Mouse (Mus musculus): ENCODE measurements at regions not wholly inside any gene's neighbourhood (a gene's known extent, or its start where the extent isn't known, plus 50 kb on each side); places are given as distances from the start of the nearest gene placed in this dataset.
"Not testable (repeated sequence)": the region's sequence is repeated elsewhere in the genome, so short reads cannot be mapped to it uniquely, and the experiment has no call there.

DNA sequence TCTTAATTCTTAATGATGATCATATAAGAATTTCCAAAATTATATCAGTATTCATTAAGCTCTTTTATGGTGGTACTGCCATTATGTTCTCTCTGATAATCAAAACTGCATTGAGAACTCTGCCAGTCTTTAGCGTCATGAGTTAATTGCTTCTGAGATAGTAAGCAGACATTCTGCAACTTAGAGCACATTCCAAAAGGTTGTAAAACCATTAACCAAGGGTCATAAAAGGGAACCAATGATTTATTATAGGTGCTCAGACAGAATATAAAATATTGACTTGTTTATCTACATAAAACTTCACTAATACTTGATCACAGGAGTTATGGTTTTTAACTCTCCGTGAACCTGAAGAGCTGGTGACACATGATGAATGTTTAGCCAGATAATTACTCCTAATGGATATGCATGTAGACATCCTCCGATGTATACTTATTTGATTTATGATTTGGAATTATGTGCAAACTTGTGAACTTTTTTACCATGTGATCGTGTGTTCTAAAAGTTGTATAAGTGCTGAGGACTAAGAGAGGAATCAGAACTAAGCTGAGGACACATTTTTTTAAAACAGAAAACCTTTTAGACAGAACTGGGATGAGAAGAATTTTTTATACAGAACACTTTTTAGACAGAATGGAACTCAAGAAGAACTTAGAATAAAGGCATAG is 1345.4 kb downstream of the Zfp704 start:
- no peaks in the 10 kb centered on the region for H3K9me3 ChIP-seq (ENCODE audit: low read length)
- TF ChIP-seq CTCF (IDR thresholded peaks at IDR 0.05) = no peak
- H3K4me1 ChIP-seq (ENCODE audit: insufficient read depth, low read length) = no peaks in the 10 kb centered on the region
- no peak for ATAC-seq (ENCODE audit: low FRiP score)
- H3K27ac ChIP-seq (ENCODE audit: low read depth, low read length) = no peak overlapping the region
- no peak overlapping the region for H3K9ac ChIP-seq (replicated peaks; ENCODE audit: low read length, poor library complexity, severe bottlenecking)
- no peak overlapping the region for H3K4me2 ChIP-seq (ENCODE audit: low read depth, low read length, poor library complexity, severe bottlenecking)
- no peak for DNase-seq (ENCODE audit: low spot score)
- no peaks in the 10 kb centered on the region for H3K36me3 ChIP-seq (ENCODE audit: insufficient read depth, low read length)
- no peaks in the 10 kb centered on the region for H3K27me3 ChIP-seq (ENCODE audit: insufficient read depth, low read length)
- WGBS = 92% methylated on average over 4 of the region's 4 CpGs
- H3K4me3 ChIP-seq (ENCODE audit: low read depth, low read length) = no peak overlapping the region

DNA sequence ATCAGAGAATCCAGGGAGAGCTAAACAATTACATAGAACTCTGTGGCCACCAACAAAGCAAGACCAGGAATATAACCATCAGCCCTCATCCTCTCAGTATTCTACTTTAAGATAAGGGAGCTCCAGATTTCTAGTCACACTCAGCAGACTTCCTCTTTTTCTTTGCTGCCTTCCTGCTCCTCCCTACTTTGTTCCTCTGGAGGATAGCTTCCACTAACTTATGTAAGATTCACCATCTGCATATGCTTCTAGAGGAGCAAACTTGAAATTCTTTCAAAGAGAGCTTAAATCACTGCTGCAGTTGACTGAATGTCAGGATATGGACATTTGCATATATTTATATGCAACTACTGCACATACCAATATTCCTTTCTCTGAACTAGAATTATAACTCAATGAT is 1352.6 kb downstream of the Zfp704 start:
- no peaks in the 10 kb centered on the region for H3K36me3 ChIP-seq (ENCODE audit: insufficient read depth, low read length)
- no peak overlapping the region for H3K4me2 ChIP-seq (ENCODE audit: low read depth, low read length, poor library complexity, severe bottlenecking)
- no peak for ATAC-seq (ENCODE audit: low FRiP score)

DNA sequence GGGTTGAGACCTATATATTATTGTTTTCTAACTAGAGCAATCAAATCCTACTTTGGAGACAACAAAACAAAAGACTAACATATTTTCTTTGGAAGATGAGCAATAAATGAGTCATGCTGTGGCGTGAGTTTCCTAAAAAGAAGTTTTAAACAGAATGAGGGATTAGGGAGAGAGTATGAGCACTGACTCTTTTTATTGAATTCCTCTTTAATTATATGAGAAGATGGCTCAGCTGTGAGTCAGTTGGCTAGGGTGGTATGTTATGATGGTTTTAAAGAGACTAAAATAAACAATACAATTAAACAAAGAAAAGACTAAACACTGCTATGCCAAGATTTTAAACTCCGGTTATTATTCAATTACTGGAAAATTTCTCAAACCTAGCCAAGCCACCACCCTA is 1357.6 kb downstream of the Zfp704 start:
- no peaks in the 10 kb centered on the region for H3K36me3 ChIP-seq (ENCODE audit: insufficient read depth, low read length)
- H3K9me3 ChIP-seq (ENCODE audit: low read length) = no peaks in the 10 kb centered on the region
- no peak overlapping the region for H3K4me2 ChIP-seq (ENCODE audit: low read depth, low read length, poor library complexity, severe bottlenecking)
- DNase-seq (ENCODE audit: low spot score) = no peak
- H3K9ac ChIP-seq (replicated peaks; ENCODE audit: low read length, poor library complexity, severe bottlenecking) = no peak overlapping the region
- TF ChIP-seq CTCF (IDR thresholded peaks at IDR 0.05) = no peak
- 87% methylated on average over 2 of the region's 2 CpGs for WGBS
- H3K4me1 ChIP-seq (ENCODE audit: insufficient read depth, low read length) = no peaks in the 10 kb centered on the region
- ATAC-seq (ENCODE audit: low FRiP score) = no peak
- H3K27ac ChIP-seq (ENCODE audit: low read depth, low read length) = no peak overlapping the region
- H3K4me3 ChIP-seq (ENCODE audit: low read depth, low read length) = no peak overlapping the region
- no peaks in the 10 kb centered on the region for H3K27me3 ChIP-seq (ENCODE audit: insufficient read depth, low read length)

More for the DNA sequence above, 1352.6 kb downstream of the Zfp704 start:
- TF ChIP-seq CTCF (IDR thresholded peaks at IDR 0.05) = no peak
- Histone ChIP-seq H3K9ac (replicated peaks; ENCODE audit: low read length, poor library complexity, severe bottlenecking) (no peak overlapping the region), H3K9me3 (ENCODE audit: low read length) (no peaks in the 10 kb centered on the region), H3K27me3 (ENCODE audit: insufficient read depth, low read length) (no peaks in the 10 kb centered on the region), H3K27ac (ENCODE audit: low read depth, low read length) (no peak overlapping the region), H3K4me3 (ENCODE audit: low read depth, low read length) (no peak overlapping the region), H3K4me1 (ENCODE audit: insufficient read depth, low read length) (no peaks in the 10 kb centered on the region)
- no peak for DNase-seq (ENCODE audit: low spot score)

DNA sequence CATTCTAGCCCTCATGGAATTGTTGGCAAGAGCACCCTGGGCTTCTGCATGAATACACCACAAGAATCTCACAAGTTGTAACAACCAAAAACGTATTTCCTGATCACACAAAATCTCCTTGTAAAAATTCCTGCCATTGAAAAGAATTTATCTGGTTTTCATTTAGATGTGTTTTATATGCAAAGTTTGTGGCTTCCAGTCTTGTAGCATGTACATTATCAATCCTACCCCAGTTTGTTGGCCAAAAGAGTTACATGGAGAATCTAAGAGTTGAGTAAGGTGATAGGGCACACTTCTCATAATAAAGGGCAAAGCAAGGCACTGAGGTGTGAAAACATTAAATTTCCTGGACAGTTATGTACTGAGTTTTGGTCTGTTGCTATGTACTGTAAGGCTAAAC is 1361.0 kb downstream of the Zfp704 start:
- no peaks in the 10 kb centered on the region for H3K4me1 ChIP-seq (ENCODE audit: insufficient read depth, low read length)
- no peaks in the 10 kb centered on the region for H3K27me3 ChIP-seq (ENCODE audit: insufficient read depth, low read length)
- WGBS = 82% methylated on average over 1 of the region's 1 CpGs
- DNase-seq (ENCODE audit: low spot score) = no peak
- ATAC-seq (ENCODE audit: low FRiP score) = no peak
- TF ChIP-seq CTCF (IDR thresholded peaks at IDR 0.05) = no peak
- H3K27ac ChIP-seq (ENCODE audit: low read depth, low read length) = no peak overlapping the region
- no peak overlapping the region for H3K4me3 ChIP-seq (ENCODE audit: low read depth, low read length)
- H3K36me3 ChIP-seq (ENCODE audit: insufficient read depth, low read length) = no peaks in the 10 kb centered on the region
- H3K9me3 ChIP-seq (ENCODE audit: low read length) = no peaks in the 10 kb centered on the region
- H3K4me2 ChIP-seq (ENCODE audit: low read depth, low read length, poor library complexity, severe bottlenecking) = no peak overlapping the region
- no peak overlapping the region for H3K9ac ChIP-seq (replicated peaks; ENCODE audit: low read length, poor library complexity, severe bottlenecking)

DNA sequence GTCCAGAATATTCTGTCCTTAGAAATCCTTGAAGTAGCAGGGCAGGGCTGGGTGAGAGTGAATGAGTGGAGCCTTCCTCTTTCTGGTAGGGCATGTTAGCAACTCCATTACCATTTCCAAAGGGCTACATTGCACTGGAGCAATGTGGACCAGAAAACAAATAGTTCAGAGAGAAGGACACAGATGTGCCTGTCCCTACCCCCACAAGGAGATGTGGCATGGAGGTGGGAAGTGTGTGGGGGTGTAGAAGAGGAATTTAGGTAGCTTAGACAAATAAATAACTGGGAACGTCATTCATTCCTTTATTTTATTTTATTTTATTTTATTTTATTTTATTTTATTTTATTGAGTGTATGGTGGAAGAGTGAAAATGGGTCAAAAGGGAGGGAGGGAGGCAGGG is 1364.1 kb downstream of the Zfp704 start:
- H3K4me1 ChIP-seq (ENCODE audit: insufficient read depth, low read length); H3K4me2 ChIP-seq (ENCODE audit: low read depth, low read length, poor library complexity, severe bottlenecking); H3K4me3 ChIP-seq (ENCODE audit: low read depth, low read length); H3K9me3 ChIP-seq (ENCODE audit: low read length); H3K27ac ChIP-seq (ENCODE audit: low read depth, low read length); DNase-seq (ENCODE audit: low spot score); H3K9ac ChIP-seq (replicated peaks; ENCODE audit: low read length, poor library complexity, severe bottlenecking); H3K27me3 ChIP-seq (ENCODE audit: insufficient read depth, low read length); H3K36me3 ChIP-seq (ENCODE audit: insufficient read depth, low read length); ATAC-seq (ENCODE audit: low FRiP score): not testable (repeated sequence)
- 26% methylated on average over 1 of the region's 1 CpGs for WGBS

DNA sequence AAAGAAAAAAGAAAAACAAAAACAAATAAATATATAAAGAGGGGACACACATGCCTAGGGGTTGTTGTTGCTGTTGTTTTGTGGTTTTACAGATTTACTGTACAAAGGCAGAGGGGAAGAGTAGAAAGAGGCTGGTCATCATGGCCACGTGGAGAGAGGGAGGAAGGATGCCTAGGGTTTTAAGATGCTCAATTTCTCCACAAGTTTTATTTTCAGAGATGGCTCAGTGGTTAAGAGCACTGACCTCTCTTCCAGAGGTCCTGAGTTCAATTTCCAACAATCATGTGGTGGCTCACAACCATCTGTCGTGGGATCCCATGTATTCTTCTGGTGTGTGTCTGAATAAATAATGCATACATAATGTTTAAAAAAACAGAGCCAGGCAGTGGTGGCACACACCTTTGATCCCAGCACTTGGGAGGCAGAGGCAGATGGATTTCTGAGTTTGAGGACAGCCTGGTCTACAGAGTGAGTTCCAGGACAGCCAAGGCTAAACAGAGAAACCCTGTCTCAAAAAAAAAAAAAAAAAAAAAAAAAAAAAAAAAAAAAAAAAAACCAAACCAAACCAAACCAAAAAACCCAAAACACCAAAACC is 1364.6 kb downstream of the Zfp704 start:
- DNase-seq (ENCODE audit: low spot score) = peak; percentile 79
- WGBS = 67% methylated on average over 2 of the region's 2 CpGs
- H3K9ac ChIP-seq (replicated peaks; ENCODE audit: low read length, poor library complexity, severe bottlenecking); H3K27ac ChIP-seq (ENCODE audit: low read depth, low read length); H3K4me3 ChIP-seq (ENCODE audit: low read depth, low read length); H3K4me2 ChIP-seq (ENCODE audit: low read depth, low read length, poor library complexity, severe bottlenecking); ATAC-seq (ENCODE audit: low FRiP score); H3K36me3 ChIP-seq (ENCODE audit: insufficient read depth, low read length); H3K4me1 ChIP-seq (ENCODE audit: insufficient read depth, low read length); H3K9me3 ChIP-seq (ENCODE audit: low read length); H3K27me3 ChIP-seq (ENCODE audit: insufficient read depth, low read length): not testable (repeated sequence)

DNA sequence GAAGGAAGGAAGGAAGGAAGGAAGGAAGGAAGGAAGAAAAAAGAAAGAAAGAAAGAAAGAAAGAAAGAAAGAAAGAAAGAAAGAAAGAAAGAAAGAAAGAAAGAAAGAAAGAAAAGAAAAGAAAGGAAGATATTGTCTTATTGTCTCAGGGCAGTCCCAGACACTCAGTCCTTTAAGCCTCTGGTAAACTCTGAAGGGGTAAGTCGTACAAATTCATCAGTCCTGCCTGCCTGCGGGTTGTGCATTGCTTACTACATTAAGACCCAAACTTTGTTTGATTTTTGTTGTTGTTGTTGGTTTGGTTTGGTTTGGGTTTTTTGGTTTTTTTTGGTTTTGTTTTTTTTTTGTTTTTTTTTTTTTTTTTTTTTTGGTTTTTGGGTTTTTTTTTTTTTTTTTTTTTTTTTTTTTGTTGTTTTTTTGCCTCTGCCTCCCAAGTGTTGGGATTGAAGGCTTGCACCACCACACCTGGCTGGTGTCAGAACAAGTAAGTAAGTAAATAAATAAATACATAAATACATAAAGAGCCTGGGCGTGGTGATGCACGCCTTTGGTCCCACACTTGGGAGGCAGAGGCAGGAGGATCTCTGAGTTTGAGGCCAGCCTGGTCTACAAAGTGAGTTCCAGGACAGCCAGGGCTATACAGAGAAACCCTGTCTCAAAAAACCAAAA is 1365.2 kb downstream of the Zfp704 start:
- not testable (repeated sequence) for H3K4me2 ChIP-seq (ENCODE audit: low read depth, low read length, poor library complexity, severe bottlenecking); H3K4me1 ChIP-seq (ENCODE audit: insufficient read depth, low read length); H3K27ac ChIP-seq (ENCODE audit: low read depth, low read length); H3K9ac ChIP-seq (replicated peaks; ENCODE audit: low read length, poor library complexity, severe bottlenecking); H3K36me3 ChIP-seq (ENCODE audit: insufficient read depth, low read length); ATAC-seq (ENCODE audit: low FRiP score); H3K4me3 ChIP-seq (ENCODE audit: low read depth, low read length); H3K27me3 ChIP-seq (ENCODE audit: insufficient read depth, low read length); H3K9me3 ChIP-seq (ENCODE audit: low read length)
- 91% methylated on average over 4 of the region's 4 CpGs for WGBS
- DNase-seq (ENCODE audit: low spot score) = peak; percentile 68
